Mouse (Mus musculus) MEL (cell line): Measurements from ENCODE around the gene Slc35b4.

Experiments
- CHD1 ChIP-seq: IDR thresholded peaks from 2 replicates; pipeline ENCODE4 v1.6.1; 2012; ENCODE audit warnings: low read depth, mild to moderate bottlenecking, inconsistent platforms, low read length, improper control_type of control experiment
- CHD2 ChIP-seq: IDR thresholded peaks from 2 replicates; pipeline ENCODE4 v1.6.1; 2011; ENCODE audit warnings: low read length, improper control_type of control experiment
- CTCF ChIP-seq, 3 experiments: IDR thresholded peaks in 2 of 3; conservative IDR thresholded peaks in 1 of 3; 2 replicates each; pipeline ENCODE4 v1.5.1; 2011 to 2012; ENCODE audit warnings: low read length in 3 of 3, low read depth in 2 of 3, mild to moderate bottlenecking in 2 of 3, improper control_type of control experiment in 1 of 3, inconsistent platforms in 1 of 3, mixed read lengths in 1 of 3, moderate library complexity in 1 of 3; ENCODE audit not compliant: control insufficient read depth in 1 of 3, insufficient read depth in 1 of 3, poor library complexity in 1 of 3, severe bottlenecking in 1 of 3
- ELF1 ChIP-seq: IDR thresholded peaks from 2 replicates; pipeline ENCODE4 v1.6.1; 2014; ENCODE audit warnings: low read depth, mild to moderate bottlenecking, inconsistent platforms, low read length, improper control_type of control experiment, moderate library complexity
- EP300 ChIP-seq, 2 experiments: IDR thresholded peaks; 2 replicates each; pipeline ENCODE4 v1.6.1; 2011; ENCODE audit warnings: improper control_type of control experiment in 2 of 2, low read length in 2 of 2, low read depth in 1 of 2, mild to moderate bottlenecking in 1 of 2
- ETS1 ChIP-seq: IDR thresholded peaks from 2 replicates; pipeline ENCODE4 v1.6.1; 2012; ENCODE audit warnings: low read depth, mild to moderate bottlenecking, inconsistent platforms, low read length, improper control_type of control experiment, moderate library complexity
- MAX ChIP-seq: IDR thresholded peaks from 2 replicates; pipeline ENCODE4 v1.6.1; 2011; ENCODE audit warnings: low read length, improper control_type of control experiment
- MAZ ChIP-seq: IDR thresholded peaks from 2 replicates; pipeline ENCODE4 v1.6.1; 2012; ENCODE audit warnings: low read depth, mild to moderate bottlenecking, inconsistent platforms, low read length, improper control_type of control experiment
- NELFE ChIP-seq: IDR thresholded peaks from 2 replicates; pipeline ENCODE4 v1.6.1; 2011; ENCODE audit warnings: low read depth, low read length, improper control_type of control experiment
- POLR2A ChIP-seq, 2 experiments: IDR thresholded peaks; 2 replicates each; pipeline ENCODE4 v1.6.1; 2011 to 2012; ENCODE audit warnings: low read length in 2 of 2, mild to moderate bottlenecking in 2 of 2, control low read depth in 1 of 2, improper control_type of control experiment in 1 of 2, low read depth in 1 of 2, moderate library complexity in 1 of 2; ENCODE audit not compliant: control insufficient read depth in 1 of 2, insufficient read depth in 1 of 2, poor library complexity in 1 of 2
- SMC3 ChIP-seq: IDR thresholded peaks from 2 replicates; pipeline ENCODE4 v1.6.1; 2011; ENCODE audit warnings: low read depth, low read length, improper control_type of control experiment
- TCF12 ChIP-seq: IDR thresholded peaks from 2 replicates; pipeline ENCODE4 v1.6.1; 2014; ENCODE audit warnings: low read depth, mild to moderate bottlenecking, inconsistent platforms, low read length, improper control_type of control experiment, moderate library complexity
- UBTF ChIP-seq: IDR thresholded peaks from 2 replicates; pipeline ENCODE4 v1.6.1; 2012; ENCODE audit warnings: low read depth, mild to moderate bottlenecking, inconsistent platforms, low read length, improper control_type of control experiment, moderate library complexity, borderline replicate concordance; ENCODE audit not compliant: insufficient read depth
- ZC3H11A ChIP-seq: IDR thresholded peaks from 2 replicates; pipeline ENCODE4 v1.6.1; 2012; ENCODE audit warnings: low read depth, mild to moderate bottlenecking, inconsistent platforms, low read length, improper control_type of control experiment

GRCm38 (mm10) chr6:34216450-34217319 lies 39.8 kb upstream of the Slc35b4 start:
- no peak for TF ChIP-seq CHD2
- no peak for TF ChIP-seq NELFE
- TF ChIP-seq EP300 (IDR thresholded peaks at IDR 0.05; ENCODE audit: low read depth in 1 of 2, low read length in 2 of 2): no peak
- TF ChIP-seq CTCF (IDR thresholded peaks at IDR 0.05 in 2 of 3, conservative IDR thresholded peaks at IDR 0.05 in 1 of 3; ENCODE audit: control insufficient read depth in 1 of 3, insufficient read depth in 1 of 3, low read depth in 2 of 3, low read length in 3 of 3, poor library complexity in 1 of 3, severe bottlenecking in 1 of 3): no peak
- no peak for TF ChIP-seq POLR2A (IDR thresholded peaks at IDR 0.05; ENCODE audit: control insufficient read depth in 1 of 2, insufficient read depth in 1 of 2, low read depth in 1 of 2, low read length in 2 of 2, poor library complexity in 1 of 2)
- TF ChIP-seq ZC3H11A: no peak
- TF ChIP-seq MAX: no peak
- no peak for TF ChIP-seq SMC3
- TF ChIP-seq CHD1: no peak
- TF ChIP-seq ELF1: no peak
- TF ChIP-seq TCF12: no peak
- no peak for TF ChIP-seq ETS1
- TF ChIP-seq MAZ: no peak
- no peak for TF ChIP-seq UBTF
